Mouse (Mus musculus) lung, adult 2 months (tissue): Measurements from ENCODE around the gene Tmem160. TPM values are rescaled to one million over a fixed set of nuclear protein-coding genes. Genes with fewer than 3 reads are reported as not detected.
A peak's percentile ranks its signal among the peaks of the same experiment; 100 is the strongest.

Experiments used
- DNase-seq: peaks from one replicate; pipeline ENCODE4 v3.0.0; 2022
- H3K4me1 ChIP-seq: fragments of 200-500 bp; 2 replicates; pipeline ENCODE4 v1.6.1; 2011; ENCODE audit warnings: low read length; ENCODE audit not compliant: control insufficient read depth, insufficient read depth
- H3K4me3 ChIP-seq: fragments of 200-500 bp; replicated peaks from 2 replicates; pipeline ENCODE3; 2011; ENCODE audit warnings: low read depth, mild to moderate bottlenecking, control low read depth, low read length; ENCODE audit errors: extremely low read depth
- CTCF ChIP-seq: fragments of 200-500 bp; IDR thresholded peaks from 2 replicates; pipeline ENCODE4 v1.5.1; 2011; ENCODE audit warnings: mild to moderate bottlenecking, low read length, control low read depth; ENCODE audit not compliant: insufficient read depth
- POLR2A ChIP-seq: fragments of 200-500 bp; IDR thresholded peaks from 2 replicates; pipeline ENCODE4 v1.6.1; 2011; ENCODE audit warnings: low read depth, mild to moderate bottlenecking, control low read depth, low read length, borderline replicate concordance; ENCODE audit errors: extremely low read depth
- WGBS: fragments of 180-500 bp; shearing (Covaris S2); methylation state at CpG from one replicate; pipeline ENCODE4 v1.1.7; 2018; 5-methylcytosine and 5-hydroxymethylcytosine counted together
- polyA plus RNA-seq: library from polyadenylated mRNA; depleted of rRNA; stranded (reverse); fragments of >200 nt; gene quantifications from 2 replicates; pipeline ENCODE4 v1.2.3, GENCODE M21; 2012

Gene Tmem160
- polyA plus RNA-seq, 1 experiment: 129 TPM

DNA sequence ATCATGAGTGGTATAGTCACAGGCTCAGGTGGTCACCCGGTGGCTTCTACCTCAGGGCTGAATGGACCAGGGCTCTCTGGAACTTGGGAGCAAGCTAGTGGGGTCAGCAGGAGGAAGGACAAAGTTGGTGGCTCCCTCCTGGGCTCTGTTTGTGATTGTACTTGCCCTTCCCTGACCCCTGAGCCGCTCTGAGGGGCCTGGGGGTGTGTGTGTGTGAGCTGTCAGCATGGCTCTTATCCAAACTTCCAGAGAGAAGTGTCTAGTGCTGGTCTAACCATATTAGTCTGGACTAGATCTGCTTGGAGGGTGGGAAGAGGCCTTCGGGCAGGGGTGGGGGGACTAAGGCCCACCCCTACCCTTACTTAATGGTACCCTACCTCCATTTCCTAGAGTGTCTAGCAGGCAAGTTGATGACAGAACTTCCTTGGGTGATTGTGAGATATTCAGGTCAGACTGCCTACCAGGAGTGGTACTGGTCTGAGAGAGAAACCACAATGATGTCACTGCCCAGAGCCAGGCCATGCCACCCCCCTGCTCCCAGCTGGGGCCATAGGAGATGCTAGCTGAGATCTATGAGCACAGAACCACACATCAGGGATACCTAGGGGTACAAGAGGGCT lies 19.1 kb upstream of the Tmem160 start:
- WGBS: 63% methylated on average over 3 of the region's 3 CpGs
- Histone ChIP-seq H3K4me1 (no peaks in the 10 kb centered on the region), H3K4me3 (no peak overlapping the region)
- no peak for TF ChIP-seq CTCF
- no peak for TF ChIP-seq POLR2A
- DNase-seq: no peak

DNA sequence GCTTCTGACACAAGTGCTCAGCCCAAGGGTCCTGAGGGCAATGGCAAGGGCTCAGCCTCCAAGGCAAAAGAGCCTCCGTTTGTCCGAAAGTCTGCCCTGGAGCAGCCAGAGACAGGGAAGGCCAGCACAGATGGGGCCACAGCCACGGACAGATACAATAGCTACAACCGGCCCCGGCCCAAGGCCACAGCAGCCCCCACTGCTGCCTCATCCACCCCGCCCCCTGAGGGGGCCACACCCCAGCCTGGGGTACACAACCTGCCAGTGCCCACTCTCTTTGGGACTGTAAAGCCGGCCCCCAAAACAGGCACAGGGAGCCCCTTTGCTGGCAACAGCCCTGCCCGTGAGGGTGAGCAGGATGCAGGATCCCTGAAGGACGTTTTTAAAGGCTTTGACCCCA lies 17.5 kb upstream of the Tmem160 start:
- Histone ChIP-seq H3K4me3 (no peak overlapping the region), H3K4me1 (no peaks in the 10 kb centered on the region)
- DNase-seq: no peak
- TF ChIP-seq POLR2A (no peak), CTCF (no peak)
- 87% methylated on average over 9 of the region's 9 CpGs for WGBS

DNA sequence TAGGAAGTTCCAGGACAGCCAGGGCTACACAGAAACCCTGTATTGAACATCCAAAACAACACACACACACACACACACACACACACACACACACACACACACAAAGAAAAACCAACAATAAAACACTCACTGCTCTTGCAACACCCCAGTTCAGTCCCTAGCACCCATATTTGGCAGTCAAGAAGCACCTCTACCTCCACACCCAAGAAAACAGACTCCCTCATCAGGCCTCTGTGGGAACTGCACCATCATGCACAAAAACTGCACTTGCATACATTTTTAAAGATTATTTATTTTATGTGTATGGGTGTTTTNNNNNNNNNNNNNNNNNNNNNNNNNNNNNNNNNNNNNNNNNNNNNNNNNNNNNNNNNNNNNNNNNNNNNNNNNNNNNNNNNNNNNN lies 11.3 kb upstream of the Tmem160 start:
- TF ChIP-seq CTCF: no peak
- no peak for TF ChIP-seq POLR2A
- Histone ChIP-seq H3K4me1 (peaks cover 6% of the 10 kb centered on the region), H3K4me3 (no peak overlapping the region)
- no peak for DNase-seq

DNA sequence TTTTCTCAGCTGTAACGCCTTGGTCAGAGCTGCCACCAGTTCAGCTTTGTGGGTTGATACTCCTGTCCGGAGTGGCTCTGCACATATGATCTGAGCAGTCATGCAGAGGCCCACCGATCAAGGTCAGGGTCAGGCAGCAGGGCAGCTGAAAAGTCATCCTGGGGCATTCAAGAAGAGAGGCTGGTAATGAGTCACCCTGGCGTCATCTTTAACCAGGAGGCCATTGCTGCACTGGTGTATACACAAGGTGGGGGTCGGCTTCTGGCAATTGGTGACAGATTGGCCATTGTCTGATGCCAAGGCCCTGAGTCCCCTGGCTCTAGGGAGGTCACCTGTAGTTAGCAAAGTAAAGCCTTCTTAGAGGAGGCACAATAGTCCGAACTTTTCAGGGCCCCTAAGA lies 923 bp upstream of the Tmem160 start:
- WGBS: 77% methylated on average over 6 of the region's 6 CpGs
- no peak overlapping the region for H3K4me3 ChIP-seq
- H3K4me1 ChIP-seq: peaks cover 2% of the 10 kb centered on the region; the same call in 1 of the 2 replicates
- DNase-seq: no peak
- TF ChIP-seq CTCF (no peak), POLR2A (no peak)

DNA sequence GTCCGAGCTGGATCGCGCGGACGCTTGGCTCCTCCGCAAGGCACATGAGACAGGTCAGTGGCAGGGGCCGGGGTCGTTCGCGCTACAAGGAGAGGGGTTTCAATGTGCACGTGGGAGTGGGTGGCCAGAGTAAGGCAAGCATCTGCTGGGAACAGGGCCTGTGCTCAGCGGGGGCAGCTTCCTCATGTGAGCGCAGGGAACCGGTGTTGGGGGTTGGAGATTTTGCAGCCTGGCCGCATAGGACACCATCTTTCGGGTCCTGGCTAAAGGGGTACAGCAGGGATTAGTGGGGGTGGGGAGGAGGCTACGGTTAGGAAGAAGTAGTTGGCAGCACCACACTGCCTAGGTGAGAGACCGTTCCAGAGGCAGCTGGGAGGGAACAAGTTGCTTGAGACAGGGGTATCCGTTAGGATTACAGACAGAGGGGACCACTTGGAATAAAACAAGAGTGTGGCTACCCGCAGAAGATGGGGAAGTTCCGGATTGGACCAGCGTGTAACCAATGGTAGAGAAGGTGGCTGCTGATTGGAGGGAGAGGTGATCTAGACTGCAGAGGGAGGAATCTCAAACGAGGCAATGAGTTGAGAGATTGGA lies 636 bp downstream of the Tmem160 start:
- WGBS: under 1% methylated on average over 23 of the region's 23 CpGs
- Histone ChIP-seq H3K4me1 (peaks cover 2% of the 10 kb centered on the region; the same call in 1 of the 2 replicates), H3K4me3 (peak overlapping the region; percentile 71)
- peak; percentile 43 for DNase-seq
- TF ChIP-seq CTCF (no peak), POLR2A (no peak)

DNA sequence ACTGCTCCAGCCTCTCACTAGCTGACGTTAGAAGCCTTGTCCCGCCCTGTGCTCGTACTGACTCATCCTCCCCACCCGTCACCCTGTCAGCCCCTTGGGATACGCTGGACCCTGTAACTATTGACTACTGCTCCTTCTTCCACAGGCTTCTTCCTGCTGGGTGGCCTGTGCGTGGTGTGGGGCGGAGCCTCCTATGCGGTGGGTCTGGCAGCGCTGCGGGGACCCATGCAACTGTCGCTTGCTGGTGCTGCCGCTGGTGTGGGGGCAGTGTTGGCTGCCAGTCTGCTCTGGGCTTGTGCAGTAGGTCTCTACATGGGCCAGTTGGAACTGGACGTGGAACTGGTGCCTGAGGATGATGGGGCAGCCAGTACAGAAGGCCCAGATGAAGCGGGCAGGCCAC lies 2.4 kb downstream of the Tmem160 start:
- no peak for DNase-seq
- Histone ChIP-seq H3K4me3 (no peak overlapping the region), H3K4me1 (peaks cover 2% of the 10 kb centered on the region; the same call in 1 of the 2 replicates)
- WGBS: 91% methylated on average over 14 of the region's 14 CpGs
- no peak for TF ChIP-seq POLR2A

DNA sequence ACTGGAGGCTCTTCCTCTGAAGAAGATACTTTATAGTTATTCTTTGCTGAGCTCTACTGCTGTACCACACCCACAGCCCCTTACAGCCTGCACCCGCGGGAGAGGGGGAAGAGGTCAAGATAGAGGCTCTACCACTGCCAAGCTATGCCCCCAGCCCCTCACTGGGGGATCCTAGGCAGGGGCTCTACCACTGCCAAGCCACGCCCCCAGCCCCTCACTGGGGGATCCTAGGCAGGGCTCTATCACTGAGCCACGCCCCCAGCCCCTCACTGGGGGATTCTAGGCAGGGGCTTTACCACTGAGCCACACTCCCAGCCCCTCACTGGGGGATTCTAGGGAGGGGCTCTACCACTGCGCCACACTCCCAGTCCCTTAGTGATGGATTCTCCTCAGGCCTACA lies 3.7 kb downstream of the Tmem160 start:
- no peak overlapping the region for H3K4me3 ChIP-seq
- 86% methylated on average over 5 of the region's 5 CpGs for WGBS
- peaks cover 2% of the 10 kb centered on the region; the same call in 1 of the 2 replicates for H3K4me1 ChIP-seq
- DNase-seq: no peak
- no peak for TF ChIP-seq POLR2A
- no peak for TF ChIP-seq CTCF

DNA sequence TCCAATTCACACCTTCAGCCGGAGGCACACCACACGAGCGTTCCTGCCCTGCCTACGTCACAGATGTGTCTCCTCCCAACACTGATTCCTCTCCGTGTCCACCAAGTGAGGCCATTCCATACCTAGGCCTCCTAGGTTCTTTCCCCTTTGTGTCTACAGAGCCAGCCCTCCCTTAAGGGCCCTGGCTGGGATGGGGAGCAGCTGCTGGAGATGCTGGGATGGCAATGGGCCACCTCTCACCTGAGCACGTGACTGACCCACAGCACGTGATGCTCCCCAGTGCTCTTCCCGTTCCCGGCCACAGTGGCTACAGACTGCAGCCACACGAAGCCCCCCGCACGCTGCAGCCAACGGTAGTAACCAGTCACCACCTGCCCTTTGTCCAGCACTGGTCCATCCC lies 8.0 kb downstream of the Tmem160 start:
- WGBS: 53% methylated on average over 13 of the region's 13 CpGs
- TF ChIP-seq CTCF (no peak), POLR2A (no peak)
- no peak for DNase-seq
- Histone ChIP-seq H3K4me3 (no peak overlapping the region), H3K4me1 (no peaks in the 10 kb centered on the region)

DNA sequence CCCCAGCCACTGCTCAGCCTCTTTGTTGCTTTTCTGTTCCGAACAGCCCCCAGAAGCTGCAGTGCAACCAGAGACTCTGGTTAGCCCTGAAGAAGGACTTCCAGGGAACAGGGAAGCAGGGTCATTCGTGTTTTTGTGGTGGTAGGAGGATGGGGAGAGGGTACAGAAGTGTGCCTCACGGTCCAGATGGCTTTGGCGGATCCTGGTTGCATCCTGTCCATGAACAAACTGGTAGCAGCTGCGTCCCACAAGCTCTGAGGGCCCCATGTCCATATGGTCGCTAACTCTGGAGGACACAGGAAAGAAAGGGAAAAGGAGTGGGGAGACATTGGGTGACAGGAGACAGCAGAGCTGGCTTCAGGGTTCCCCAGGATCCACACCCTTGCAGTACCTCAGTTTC lies 8.6 kb downstream of the Tmem160 start:
- no peak for DNase-seq
- Histone ChIP-seq H3K4me1 (no peaks in the 10 kb centered on the region), H3K4me3 (no peak overlapping the region)
- WGBS: 57% methylated on average over 6 of the region's 6 CpGs
- TF ChIP-seq POLR2A: no peak

DNA sequence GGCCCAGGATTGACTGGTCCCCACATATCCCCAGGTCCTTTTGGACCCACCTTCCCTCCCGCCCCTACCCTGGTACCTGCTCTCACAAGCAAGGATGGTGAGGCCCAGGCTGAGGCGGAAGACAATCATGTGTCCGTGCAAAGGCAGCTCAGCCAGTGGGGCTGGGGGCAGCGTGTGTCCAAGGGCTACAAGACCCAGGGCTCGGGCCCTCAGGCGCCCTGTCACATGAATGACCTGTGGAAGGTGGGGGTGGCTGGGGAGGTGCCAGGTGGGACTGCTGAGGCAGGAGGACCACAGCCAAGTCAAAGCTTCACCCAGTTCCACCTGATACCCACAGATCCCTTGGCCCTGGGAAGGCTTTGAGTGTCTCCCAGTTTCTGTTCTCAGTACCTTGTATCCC lies 9.1 kb downstream of the Tmem160 start:
- WGBS: 78% methylated on average over 6 of the region's 6 CpGs
- Histone ChIP-seq H3K4me1 (no peaks in the 10 kb centered on the region), H3K4me3 (no peak overlapping the region)
- TF ChIP-seq POLR2A (no peak), CTCF (no peak)
- no peak for DNase-seq

DNA sequence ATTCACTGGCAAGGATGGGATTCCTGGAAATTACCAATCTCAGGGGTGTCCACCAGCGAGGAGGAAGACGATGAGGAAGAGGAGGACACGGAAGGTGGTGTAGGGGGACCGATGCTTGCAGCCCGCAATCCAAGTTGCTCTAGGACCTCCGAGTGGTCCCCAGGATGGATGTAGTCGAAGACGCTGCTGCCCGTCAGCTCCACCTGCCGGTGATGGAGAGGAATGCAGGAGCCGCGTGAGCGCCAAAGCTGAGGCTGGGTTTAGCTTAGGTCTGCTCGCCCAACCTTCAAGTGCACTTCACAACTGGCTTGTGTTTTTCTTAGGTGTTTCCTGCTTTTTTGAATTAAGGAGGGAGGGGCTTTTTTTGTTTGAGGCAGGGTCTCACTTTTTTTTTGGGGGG lies 10.6 kb downstream of the Tmem160 start:
- TF ChIP-seq POLR2A (no peak), CTCF (peak; percentile 96)
- H3K4me1 ChIP-seq: no peaks in the 10 kb centered on the region
- WGBS: under 1% methylated on average over 14 of the region's 14 CpGs
- H3K4me3 ChIP-seq: no peak overlapping the region
- peak; percentile 82 for DNase-seq
